Mouse (Mus musculus) heart, postnatal 0 days (tissue): ENCODE measurements around the gene Tex45. TPM values are rescaled to one million over a fixed set of nuclear protein-coding genes. Genes with fewer than 3 reads are reported as not detected.

ENCODE experiments used
- ATAC-seq: fragments of 200-750 bp; cut with Nextera tagmentation; 2 replicates; pipeline ENCODE4 v1.8.0; 2017; ENCODE audit warnings: low read depth, moderate number of reproducible peaks, moderate library complexity; ENCODE audit not compliant: insufficient read depth
- DNase-seq: peaks from one replicate; pipeline ENCODE4 v3.0.0-alpha.2; 2016; ENCODE audit warnings: low spot score
- H3K27ac ChIP-seq: fragments of 300-500 bp; sonication (generic); 2 replicates; pipeline ENCODE4 v1.5.1; 2014; ENCODE audit warnings: low read depth, mild to moderate bottlenecking
- H3K27me3 ChIP-seq: fragments of 300-500 bp; sonication (generic); 2 replicates; pipeline ENCODE4 v1.6.1; 2014; ENCODE audit warnings: low read length, mixed read lengths; ENCODE audit not compliant: control insufficient read depth, insufficient read depth
- H3K36me3 ChIP-seq: fragments of 300-500 bp; sonication (generic); replicated peaks from 2 replicates; pipeline ENCODE4 v1.6.1; 2014; ENCODE audit warnings: low read length, mixed read lengths; ENCODE audit not compliant: control insufficient read depth, insufficient read depth
- H3K4me1 ChIP-seq: fragments of 300-500 bp; sonication (generic); 2 replicates; pipeline ENCODE4 v1.6.1; 2014; ENCODE audit warnings: antibody characterized with exemption; ENCODE audit not compliant: control insufficient read depth, insufficient read depth
- H3K4me2 ChIP-seq: fragments of 300-500 bp; sonication (generic); 2 replicates; pipeline ENCODE4 v1.6.1; 2014; ENCODE audit warnings: low read depth, mild to moderate bottlenecking, low read length, moderate library complexity
- H3K4me3 ChIP-seq: fragments of 300-500 bp; sonication (generic); 2 replicates; pipeline ENCODE4 v1.5.1; 2014; ENCODE audit warnings: low read depth, low read length
- H3K9ac ChIP-seq: fragments of 300-500 bp; sonication (generic); replicated peaks from 2 replicates; pipeline ENCODE4 v1.6.1; 2014; ENCODE audit warnings: low read depth, low read length, mixed read lengths
- H3K9me3 ChIP-seq: fragments of 300-500 bp; sonication (generic); replicated peaks from 2 replicates; pipeline ENCODE4 v1.6.1; 2016; ENCODE audit warnings: low read length; ENCODE audit not compliant: control insufficient read depth
- CTCF ChIP-seq: IDR thresholded peaks from 2 replicates; pipeline ENCODE4 v1.5.1; 2016; ENCODE audit warnings: antibody characterized with exemption, control low read depth, low read depth
- EP300 ChIP-seq: IDR thresholded peaks from 2 replicates; pipeline ENCODE4 v1.6.1; 2016; ENCODE audit warnings: antibody characterized with exemption, low read depth
- WGBS: fragments of 180-500 bp; shearing (Covaris S2); extraction: QIAGEN DNeasy Blood & Tissue Kit; methylation state at CpG from one replicate; pipeline ENCODE4 v1.1.7; 2014; 5-methylcytosine and 5-hydroxymethylcytosine counted together
- polyA plus RNA-seq: library from polyadenylated mRNA; unstranded; fragments of >200 nt; fragmentation: Nextera tagmentation; extraction: Ambion mirVana; gene quantifications from 2 replicates; pipeline ENCODE4 v1.2.1, GENCODE M21; 2015
- total RNA-seq: library from RNA; depleted of rRNA; stranded (reverse); fragments of >200 nt; gene quantifications from 2 replicates; pipeline ENCODE4 v1.2.3, GENCODE M21; 2014; ENCODE audit warnings: low replicate concordance; rRNA removed

The Tex45 gene
- total RNA-seq (not detected in 2 replicates), polyA plus RNA-seq (not detected in 2 replicates)

DNA sequence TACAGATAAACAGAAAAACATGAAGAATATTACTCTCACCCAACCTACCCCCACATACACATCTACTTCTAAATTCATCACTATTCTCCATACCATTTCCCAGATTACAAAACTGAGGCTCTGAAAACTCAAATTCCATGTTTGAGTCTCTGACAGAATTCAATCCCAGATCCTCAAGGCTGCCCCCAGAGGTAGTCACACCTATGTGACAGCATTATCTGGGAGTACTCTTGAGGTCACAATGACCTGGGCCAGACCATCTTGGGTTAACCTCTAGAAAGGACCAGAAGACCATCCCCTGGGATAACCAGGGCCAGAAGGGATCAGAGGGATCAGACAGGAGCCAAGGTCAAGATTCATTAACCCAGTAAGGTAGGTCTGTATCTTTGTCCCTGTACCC lies at the start of gene Tex45:
TSS of gene Tex45 (plus strand) at position 301 of the 400 bp plus-strand sequence.
- H3K9me3 ChIP-seq: no peaks in the 10 kb centered on the region
- H3K4me2 ChIP-seq: no peak within 1 kb of the TSS
- no peak within 1 kb of the TSS for H3K27ac ChIP-seq
- no peak for ATAC-seq
- no peak within 1 kb of the TSS for H3K9ac ChIP-seq
- H3K36me3 ChIP-seq: no peaks in the 10 kb centered on the region
- no peak within 1 kb of the TSS for H3K4me3 ChIP-seq
- H3K27me3 ChIP-seq: no peaks in the 10 kb centered on the region
- no peak for TF ChIP-seq CTCF
- no peak for TF ChIP-seq EP300
- H3K4me1 ChIP-seq: peaks cover 6% of the 10 kb centered on the region; the same call in 1 of the 2 replicates
- DNase-seq: no peak

DNA sequence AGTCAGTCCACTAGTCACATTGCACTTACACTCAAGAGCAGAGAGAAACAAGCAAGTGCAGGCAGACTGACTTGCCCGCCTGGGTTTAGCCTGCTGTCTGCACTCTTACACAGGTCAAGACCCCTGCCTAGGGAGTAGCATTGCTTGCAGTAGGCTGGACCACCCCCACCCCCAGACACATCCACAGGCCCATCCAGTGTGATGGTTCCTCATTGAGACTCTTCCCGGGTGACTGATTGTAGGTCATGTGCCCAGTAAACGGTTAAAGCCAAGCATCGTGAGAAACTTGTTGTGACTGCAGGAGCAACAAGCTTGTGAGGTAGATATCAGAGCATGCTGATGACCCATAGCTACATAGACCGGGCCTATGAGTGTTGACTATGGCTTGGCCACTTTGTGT lies 49.2 kb upstream of the Tex45 start:
- no peaks in the 10 kb centered on the region for H3K36me3 ChIP-seq
- no peak overlapping the region for H3K4me2 ChIP-seq
- DNase-seq (no peak), ATAC-seq (no peak)
- no peak for TF ChIP-seq EP300
- TF ChIP-seq CTCF: no peak
- no peak overlapping the region for H3K27ac ChIP-seq
- no peak overlapping the region for H3K4me3 ChIP-seq
- no peak overlapping the region for H3K9ac ChIP-seq
- WGBS: 86% methylated on average over 5 of the region's 5 CpGs
- H3K27me3 ChIP-seq: no peaks in the 10 kb centered on the region
- peaks cover 34% of the 10 kb centered on the region for H3K4me1 ChIP-seq
- H3K9me3 ChIP-seq: no peaks in the 10 kb centered on the region

DNA sequence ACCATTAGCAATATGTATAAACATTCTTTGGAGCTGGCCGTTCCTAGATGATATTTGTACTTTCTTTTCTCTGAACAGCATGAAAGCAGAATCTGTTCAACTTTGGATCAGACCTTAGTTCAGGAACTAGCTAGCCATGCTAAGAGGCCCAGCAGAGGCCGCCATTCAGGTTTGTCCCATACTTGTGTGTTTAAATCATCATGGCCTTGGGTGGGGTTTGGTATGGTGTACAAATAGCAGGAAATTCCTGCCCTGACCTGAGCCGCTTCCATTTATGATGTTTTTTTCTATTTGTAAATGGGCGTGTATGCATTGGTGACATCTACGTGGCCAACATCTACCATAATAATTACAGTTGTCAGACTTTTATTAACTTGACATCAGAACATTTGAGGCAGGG lies 45.4 kb upstream of the Tex45 start:
- H3K9ac ChIP-seq: no peak overlapping the region
- WGBS: 83% methylated on average over 5 of the region's 5 CpGs
- no peaks in the 10 kb centered on the region for H3K9me3 ChIP-seq
- TF ChIP-seq EP300 (no peak), CTCF (no peak)
- H3K27ac ChIP-seq: no peak overlapping the region
- H3K36me3 ChIP-seq: peaks cover 18% of the 10 kb centered on the region
- no peak overlapping the region for H3K4me3 ChIP-seq
- peaks cover 4% of the 10 kb centered on the region; the same call in 1 of the 2 replicates for H3K4me1 ChIP-seq
- DNase-seq: no peak
- no peaks in the 10 kb centered on the region for H3K27me3 ChIP-seq
- no peak overlapping the region for H3K4me2 ChIP-seq
- no peak for ATAC-seq

DNA sequence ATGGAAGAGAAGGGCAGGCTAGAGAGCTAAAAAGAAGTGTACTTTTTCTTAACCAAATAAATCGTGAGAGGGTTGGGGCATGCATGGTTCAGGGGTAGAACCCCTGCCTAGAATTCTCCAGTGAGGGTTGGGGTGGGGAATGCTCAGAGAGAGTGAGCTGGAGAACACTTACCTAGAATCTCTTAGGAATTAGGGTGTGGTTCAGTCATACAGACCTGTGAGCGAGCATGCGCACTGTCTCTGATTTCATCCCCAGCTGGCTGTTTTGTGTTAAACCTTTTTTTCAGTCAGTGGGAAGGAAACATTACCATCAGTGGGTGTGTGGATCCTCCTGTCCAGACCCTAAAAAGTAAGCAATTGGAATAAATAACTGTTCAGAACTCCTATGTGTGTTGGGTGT lies 44.5 kb upstream of the Tex45 start:
- peaks cover 26% of the 10 kb centered on the region for H3K36me3 ChIP-seq
- no peaks in the 10 kb centered on the region for H3K4me1 ChIP-seq
- H3K4me2 ChIP-seq: no peak overlapping the region
- no peak overlapping the region for H3K4me3 ChIP-seq
- H3K27ac ChIP-seq: no peak overlapping the region
- ATAC-seq: no peak
- DNase-seq: no peak
- no peaks in the 10 kb centered on the region for H3K27me3 ChIP-seq
- no peaks in the 10 kb centered on the region for H3K9me3 ChIP-seq
- H3K9ac ChIP-seq: no peak overlapping the region
- TF ChIP-seq CTCF: no peak
- no peak for TF ChIP-seq EP300
- 91% methylated on average over 3 of the region's 3 CpGs for WGBS

DNA sequence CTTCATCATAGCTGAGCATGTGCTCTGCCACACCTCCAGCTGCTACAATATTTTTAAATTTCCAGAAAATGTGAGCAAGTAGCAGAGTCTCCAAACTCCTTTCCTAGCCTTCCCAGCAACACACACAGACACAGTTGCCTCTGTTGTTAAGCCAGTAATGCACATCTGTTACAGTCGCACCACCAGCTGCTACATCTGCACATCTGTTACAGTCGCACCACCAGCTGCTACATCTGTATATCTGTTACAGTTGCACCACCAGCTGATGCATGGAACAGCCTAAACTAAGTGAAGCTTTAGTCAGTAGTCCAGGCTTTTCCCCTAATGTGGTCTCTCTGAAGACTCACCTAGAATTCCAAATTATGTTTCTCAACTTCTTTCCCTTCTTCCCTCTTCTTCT lies 42.2 kb upstream of the Tex45 start:
- Histone ChIP-seq H3K27ac (no peak overlapping the region), H3K9ac (no peak overlapping the region), H3K4me2 (no peak overlapping the region), H3K9me3 (no peaks in the 10 kb centered on the region), H3K36me3 (peaks cover 43% of the 10 kb centered on the region), H3K27me3 (no peaks in the 10 kb centered on the region), H3K4me3 (no peak overlapping the region), H3K4me1 (no peaks in the 10 kb centered on the region)
- ATAC-seq (no peak), DNase-seq (no peak)
- TF ChIP-seq EP300 (no peak), CTCF (no peak)
- WGBS: 76% methylated on average over 2 of the region's 2 CpGs

DNA sequence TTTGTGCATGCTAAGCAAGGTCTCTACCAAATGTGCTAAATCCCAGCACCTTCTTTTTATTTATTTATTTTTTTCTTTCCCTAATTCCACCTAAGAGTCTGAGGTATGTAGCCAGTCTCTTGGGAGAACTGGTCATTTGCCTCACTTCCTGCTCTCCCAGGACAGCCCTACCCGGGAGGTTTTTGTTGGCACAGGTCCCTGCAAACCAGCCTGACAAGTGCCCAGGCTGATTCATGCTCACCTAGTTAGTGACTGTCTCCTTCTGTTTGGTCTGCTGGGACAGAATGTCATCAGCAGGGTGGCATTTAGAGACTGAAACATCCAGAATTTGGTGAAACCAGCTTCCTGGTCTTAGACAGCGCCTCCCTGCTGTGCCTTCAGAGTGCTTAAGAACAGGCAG lies 40.7 kb upstream of the Tex45 start:
- 43% methylated on average over 2 of the region's 2 CpGs for WGBS
- Histone ChIP-seq H3K9me3 (no peaks in the 10 kb centered on the region), H3K27ac (no peak overlapping the region), H3K4me2 (no peak overlapping the region), H3K4me1 (no peaks in the 10 kb centered on the region), H3K9ac (no peak overlapping the region), H3K36me3 (peaks cover 52% of the 10 kb centered on the region), H3K4me3 (no peak overlapping the region), H3K27me3 (no peaks in the 10 kb centered on the region)
- DNase-seq (no peak), ATAC-seq (no peak)
- TF ChIP-seq CTCF (no peak), EP300 (no peak)
